Mouse (Mus musculus) embryonic fibroblast, embryonic 13.5 days (primary cell): ENCODE measurements at regions not wholly inside any gene's neighbourhood (a gene's known extent, or its start where the extent isn't known, plus 50 kb on each side); places are given as distances from the start of the nearest gene placed in this dataset.

ENCODE experiments used
- H3K27ac ChIP-seq: 2 replicates; pipeline ENCODE4 v1.5.1; 2012; ENCODE audit warnings: low read length, control low read depth, inconsistent platforms; ENCODE audit not compliant: insufficient read depth
- H3K4me1 ChIP-seq: 2 replicates; pipeline ENCODE4 v1.6.1; 2011; ENCODE audit warnings: low read length; ENCODE audit not compliant: control insufficient read depth, insufficient read depth
- H3K4me3 ChIP-seq: 2 replicates; pipeline ENCODE4 v1.5.1; 2011; ENCODE audit warnings: mild to moderate bottlenecking, control low read depth, low read length; ENCODE audit not compliant: insufficient read depth
- CTCF ChIP-seq: IDR thresholded peaks from 2 replicates; pipeline ENCODE4 v1.5.1; 2011; ENCODE audit warnings: mild to moderate bottlenecking, control low read depth, low read length, moderate library complexity, borderline replicate concordance; ENCODE audit not compliant: insufficient read depth
- POLR2A ChIP-seq: IDR thresholded peaks from 2 replicates; pipeline ENCODE4 v1.6.1; 2011; ENCODE audit warnings: low read depth, mild to moderate bottlenecking, control low read depth, low read length, moderate library complexity

- peaks cover 6% of the 10 kb centered on the region; the same call in 1 of the 2 replicates for H3K4me1 ChIP-seq
- TF ChIP-seq CTCF (no peak), POLR2A (no peak)
- no peak overlapping the region for H3K27ac ChIP-seq
- H3K4me3 ChIP-seq = no peak overlapping the region
Observed at GRCm38 (mm10) chr1:161570762-161571161, 76.3 kb downstream of the Tnfsf18 start.

GRCm38 (mm10) chr1:161567826-161568225 lies 73.4 kb downstream of the Tnfsf18 start:
- H3K4me1 ChIP-seq = no peaks in the 10 kb centered on the region

GRCm38 (mm10) chr1:161560368-161560767 lies 65.9 kb downstream of the Tnfsf18 start:
- H3K4me1 ChIP-seq = no peaks in the 10 kb centered on the region
- no peak for TF ChIP-seq CTCF
- no peak for TF ChIP-seq POLR2A

More at GRCm38 (mm10) chr1:161567826-161568225, 73.4 kb downstream of the Tnfsf18 start:
- H3K27ac ChIP-seq = no peak overlapping the region
- TF ChIP-seq POLR2A (no peak), CTCF (no peak)
- no peak overlapping the region for H3K4me3 ChIP-seq

More at GRCm38 (mm10) chr1:161560368-161560767, 65.9 kb downstream of the Tnfsf18 start:
- no peak overlapping the region for H3K4me3 ChIP-seq
- H3K27ac ChIP-seq = no peak overlapping the region
